Mouse (Mus musculus) hindbrain, embryonic 15.5 days (tissue): ENCODE measurements around the gene Slc4a3. TPM values are rescaled to one million over a fixed set of nuclear protein-coding genes. Genes with fewer than 3 reads are reported as not detected.

Experiments used
- ATAC-seq: fragments of 200-750 bp; cut with Nextera tagmentation; 2 replicates; pipeline ENCODE4 v1.8.0; 2017; ENCODE audit warnings: low read depth, moderate number of reproducible peaks, moderate TSS enrichment; ENCODE audit not compliant: low FRiP score
- H3K27ac ChIP-seq: fragments of 300-500 bp; sonication (generic); replicated peaks from 2 replicates; pipeline ENCODE4 v1.5.1; 2015; ENCODE audit warnings: mild to moderate bottlenecking, inconsistent platforms
- H3K27me3 ChIP-seq: fragments of 300-500 bp; sonication (generic); 2 replicates; pipeline ENCODE4 v1.6.1; 2015; ENCODE audit warnings: control low read depth, inconsistent platforms
- H3K36me3 ChIP-seq: fragments of 300-500 bp; sonication (generic); 2 replicates; pipeline ENCODE4 v1.6.1; 2015; ENCODE audit warnings: control low read depth, inconsistent platforms
- H3K4me1 ChIP-seq: fragments of 300-500 bp; sonication (generic); replicated peaks from 2 replicates; pipeline ENCODE4 v1.6.1; 2015; ENCODE audit warnings: control low read depth, inconsistent platforms
- H3K4me2 ChIP-seq: fragments of 300-500 bp; sonication (generic); 2 replicates; pipeline ENCODE4 v1.6.1; 2015; ENCODE audit warnings: moderate library complexity, mild to moderate bottlenecking, inconsistent platforms
- H3K4me3 ChIP-seq: fragments of 300-500 bp; sonication (generic); 2 replicates; pipeline ENCODE4 v1.5.1; 2015; ENCODE audit warnings: mild to moderate bottlenecking, inconsistent platforms
- H3K9ac ChIP-seq: fragments of 300-500 bp; sonication (generic); 2 replicates; pipeline ENCODE4 v1.6.1; 2015; ENCODE audit warnings: inconsistent platforms
- H3K9me3 ChIP-seq: fragments of 300-500 bp; sonication (generic); 2 replicates; pipeline ENCODE4 v1.6.1; 2016; ENCODE audit warnings: control low read depth, inconsistent platforms
- WGBS: fragments of 180-500 bp; shearing (Covaris S2); methylation state at CpG from one replicate; pipeline ENCODE4 v1.1.7; 2015; 5-methylcytosine and 5-hydroxymethylcytosine counted together
- polyA plus RNA-seq: library from polyadenylated mRNA; unstranded; fragments of >200 nt; fragmentation: Nextera tagmentation; extraction: Ambion mirVana; gene quantifications from 2 replicates; pipeline ENCODE4 v1.2.1, GENCODE M21; 2015

The Slc4a3 gene
- polyA plus RNA-seq, 1 experiment from 2014 or later: 77.2 TPM

DNA sequence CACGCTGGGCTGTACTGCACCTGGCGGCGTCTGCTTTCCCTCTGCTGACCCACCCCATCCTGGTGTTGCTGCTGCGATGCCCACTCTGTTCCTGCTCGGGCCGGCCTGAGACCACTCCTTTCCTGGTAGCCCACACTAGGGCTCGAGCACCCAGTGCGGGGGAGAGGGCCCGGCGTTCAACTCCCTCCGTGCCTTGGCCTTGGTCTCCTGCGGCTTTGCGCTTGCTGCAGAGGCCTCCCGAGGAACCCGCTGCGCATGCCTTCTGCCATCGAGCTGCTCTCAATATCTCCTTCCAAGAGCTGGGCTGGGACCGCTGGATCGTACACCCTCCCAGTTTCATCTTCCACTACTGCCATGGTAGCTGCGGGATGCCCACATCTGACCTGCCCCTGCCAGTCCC is 36.5 kb upstream of the Slc4a3 start:
- no peak for ATAC-seq
- H3K9me3 ChIP-seq: no peaks in the 10 kb centered on the region
- no peak overlapping the region for H3K4me3 ChIP-seq
- H3K4me1 ChIP-seq: peaks cover 23% of the 10 kb centered on the region
- 47% methylated on average over 20 of the region's 20 CpGs for WGBS
- H3K27me3 ChIP-seq: peaks cover 8% of the 10 kb centered on the region; the same call in 1 of the 2 replicates
- H3K36me3 ChIP-seq: no peaks in the 10 kb centered on the region
- no peak overlapping the region for H3K27ac ChIP-seq
- H3K9ac ChIP-seq: no peak overlapping the region
- no peak overlapping the region for H3K4me2 ChIP-seq

DNA sequence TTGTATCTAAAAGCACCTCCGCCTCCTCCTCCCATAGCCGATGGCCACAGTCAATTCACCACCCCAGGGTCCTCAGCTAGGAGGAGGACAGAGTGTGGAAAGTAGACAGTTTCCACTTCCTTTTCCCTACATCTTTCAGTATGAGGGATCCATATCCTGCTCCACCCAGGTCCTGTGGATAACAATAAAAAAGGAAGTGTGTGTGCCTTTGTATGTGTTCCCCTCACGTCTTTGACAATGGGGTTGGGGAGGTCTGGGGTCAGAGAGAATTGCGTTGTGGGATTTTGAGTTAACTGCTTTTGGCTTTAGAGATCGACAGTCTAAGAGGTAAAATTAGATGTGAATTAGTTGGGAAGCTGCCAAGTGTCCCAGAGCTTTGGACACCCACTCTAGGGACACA is 35.9 kb upstream of the Slc4a3 start:
- ATAC-seq: no peak
- Histone ChIP-seq H3K9ac (no peak overlapping the region), H3K9me3 (no peaks in the 10 kb centered on the region), H3K27me3 (peaks cover 8% of the 10 kb centered on the region; the same call in 1 of the 2 replicates), H3K27ac (no peak overlapping the region), H3K4me3 (no peak overlapping the region), H3K4me1 (peaks cover 17% of the 10 kb centered on the region), H3K36me3 (no peaks in the 10 kb centered on the region), H3K4me2 (no peak overlapping the region)
- 71% methylated on average over 5 of the region's 5 CpGs for WGBS

DNA sequence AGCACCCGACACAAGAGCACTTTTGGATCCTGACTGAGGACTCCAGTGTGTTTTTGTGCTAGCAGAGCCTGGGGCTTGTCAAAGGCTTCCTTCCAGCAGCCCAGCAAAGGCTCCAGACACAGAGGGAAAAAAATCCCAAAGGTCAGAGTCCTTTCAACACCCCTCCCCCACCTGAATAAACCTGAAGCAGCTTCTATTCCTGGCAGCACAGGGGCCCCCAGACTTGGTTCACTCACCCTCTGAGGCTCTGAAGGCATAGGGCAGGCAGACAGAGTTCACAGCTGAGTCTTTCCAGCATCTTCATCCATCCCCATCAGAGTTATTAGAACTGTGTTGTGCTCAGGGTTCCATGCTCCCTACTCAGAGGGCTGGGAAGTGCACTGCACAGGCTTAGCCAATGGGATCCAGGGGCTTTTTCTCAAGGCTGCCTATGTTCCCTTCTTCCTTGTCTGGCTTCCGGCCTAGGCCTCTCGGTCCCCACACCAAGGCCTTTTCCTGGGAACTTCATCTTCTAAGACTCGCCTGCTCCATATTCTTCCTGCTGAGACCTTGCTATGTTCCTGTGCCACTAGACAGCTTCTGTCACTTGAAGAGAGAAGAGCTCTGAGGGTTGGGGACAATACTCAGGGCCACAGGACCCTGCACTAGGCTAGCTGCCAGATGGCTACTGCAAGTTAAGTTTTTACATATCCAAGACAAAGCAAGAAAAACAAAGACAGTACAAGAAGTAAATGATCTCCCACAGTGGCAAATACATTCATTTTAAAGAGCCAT is 34.4 kb upstream of the Slc4a3 start:
- H3K36me3 ChIP-seq: no peaks in the 10 kb centered on the region
- ATAC-seq: no peak
- H3K27ac ChIP-seq: no peak overlapping the region
- no peak overlapping the region for H3K4me2 ChIP-seq
- H3K9ac ChIP-seq: no peak overlapping the region
- 65% methylated on average over 4 of the region's 4 CpGs for WGBS
- H3K27me3 ChIP-seq: peaks cover 8% of the 10 kb centered on the region; the same call in 1 of the 2 replicates
- no peak overlapping the region for H3K4me3 ChIP-seq
- no peaks in the 10 kb centered on the region for H3K9me3 ChIP-seq
- peaks cover 11% of the 10 kb centered on the region for H3K4me1 ChIP-seq

DNA sequence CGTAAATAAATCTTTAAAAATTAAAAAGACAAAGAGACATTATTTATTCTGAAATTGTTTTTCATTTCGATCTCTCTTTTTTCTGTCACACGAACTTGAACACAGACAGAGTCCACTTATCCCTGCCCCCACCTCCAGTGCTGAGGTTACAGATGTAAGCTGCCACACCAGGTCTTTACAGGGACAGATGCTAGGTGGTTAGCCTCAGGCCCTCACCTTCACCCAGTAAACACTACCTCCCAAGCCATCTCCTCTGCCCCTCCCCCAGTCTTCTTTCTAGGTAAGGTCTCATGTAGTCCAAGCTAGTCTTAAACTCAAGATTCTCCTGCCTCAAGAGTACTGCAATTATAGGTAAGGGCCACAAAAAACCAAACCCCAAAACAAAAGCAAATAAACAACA is 33.5 kb upstream of the Slc4a3 start:
- Histone ChIP-seq H3K9ac (no peak overlapping the region), H3K27me3 (0 out of 2 replicates have a peak, but pooled peaks cover 3% of the 10 kb centered on the region), H3K36me3 (no peaks in the 10 kb centered on the region), H3K4me2 (no peak overlapping the region), H3K4me3 (no peak overlapping the region), H3K9me3 (no peaks in the 10 kb centered on the region), H3K4me1 (peaks cover 2% of the 10 kb centered on the region), H3K27ac (no peak overlapping the region)
- WGBS: 85% methylated on average over 3 of the region's 3 CpGs
- ATAC-seq: no peak

DNA sequence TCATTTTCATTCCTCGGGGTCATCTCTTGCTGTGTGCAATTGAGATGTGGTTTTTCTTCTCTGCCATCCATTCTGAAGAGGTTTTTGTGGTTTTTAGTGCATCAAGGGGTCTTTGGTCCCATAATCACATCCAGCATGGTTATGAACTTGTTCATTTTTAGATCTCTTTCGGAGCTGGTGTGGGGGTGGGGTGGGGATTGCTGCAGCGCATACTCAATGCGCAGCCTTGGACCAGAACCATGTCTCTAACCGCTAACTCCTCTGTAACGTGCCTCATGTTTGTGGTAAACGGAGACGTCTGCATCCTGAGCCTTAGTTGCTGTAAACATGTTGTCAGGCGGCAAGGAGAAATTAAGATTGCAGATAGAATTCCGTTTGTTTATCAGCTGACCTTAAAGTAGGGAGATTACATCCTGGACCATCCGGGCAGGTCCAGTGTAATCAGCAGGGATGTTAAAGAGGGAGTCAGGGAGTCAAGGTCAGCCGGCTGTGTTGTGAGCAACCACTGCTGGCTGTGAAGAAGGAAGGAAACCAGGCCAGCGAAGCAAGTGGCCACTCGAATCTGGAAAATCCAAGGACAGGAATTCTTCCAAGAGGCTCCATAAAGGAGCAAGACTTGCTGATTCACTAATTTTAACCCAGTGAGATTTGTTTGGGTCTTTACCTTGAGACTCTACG is 29.2 kb upstream of the Slc4a3 start:
- peaks cover 4% of the 10 kb centered on the region for H3K4me1 ChIP-seq
- WGBS: 82% methylated on average over 15 of the region's 15 CpGs
- no peak overlapping the region for H3K4me3 ChIP-seq
- H3K9me3 ChIP-seq: no peaks in the 10 kb centered on the region
- no peak overlapping the region for H3K9ac ChIP-seq
- no peak for ATAC-seq
- H3K27ac ChIP-seq: no peak overlapping the region
- H3K27me3 ChIP-seq: no peaks in the 10 kb centered on the region
- no peak overlapping the region for H3K4me2 ChIP-seq
- no peaks in the 10 kb centered on the region for H3K36me3 ChIP-seq

DNA sequence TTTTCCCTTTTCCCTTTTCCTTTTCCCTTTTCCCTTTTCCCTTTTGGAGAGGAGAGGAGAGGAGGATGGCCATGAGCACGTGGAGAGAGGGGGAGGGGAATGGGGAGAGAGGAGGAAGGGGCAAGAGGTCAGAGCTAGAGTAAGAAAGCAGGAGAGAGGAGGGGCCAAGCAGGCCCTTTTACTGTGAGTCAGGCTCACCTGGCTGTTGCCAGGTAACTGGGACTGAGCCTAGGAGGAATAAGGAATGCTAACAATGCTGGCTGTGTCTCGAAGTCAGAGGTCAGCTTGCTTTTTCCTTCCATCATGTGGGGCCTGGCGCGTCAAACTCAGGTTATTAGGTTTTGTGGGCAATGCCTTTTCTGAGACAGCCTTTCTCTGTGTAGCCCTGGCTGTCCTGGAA is 28.1 kb upstream of the Slc4a3 start:
- Histone ChIP-seq H3K27ac (no peak overlapping the region), H3K4me1 (peaks cover 15% of the 10 kb centered on the region), H3K36me3 (no peaks in the 10 kb centered on the region), H3K4me3 (no peak overlapping the region), H3K27me3 (no peaks in the 10 kb centered on the region), H3K9me3 (no peaks in the 10 kb centered on the region), H3K9ac (no peak overlapping the region), H3K4me2 (no peak overlapping the region)
- no peak for ATAC-seq
- WGBS: 73% methylated on average over 3 of the region's 4 CpGs

DNA sequence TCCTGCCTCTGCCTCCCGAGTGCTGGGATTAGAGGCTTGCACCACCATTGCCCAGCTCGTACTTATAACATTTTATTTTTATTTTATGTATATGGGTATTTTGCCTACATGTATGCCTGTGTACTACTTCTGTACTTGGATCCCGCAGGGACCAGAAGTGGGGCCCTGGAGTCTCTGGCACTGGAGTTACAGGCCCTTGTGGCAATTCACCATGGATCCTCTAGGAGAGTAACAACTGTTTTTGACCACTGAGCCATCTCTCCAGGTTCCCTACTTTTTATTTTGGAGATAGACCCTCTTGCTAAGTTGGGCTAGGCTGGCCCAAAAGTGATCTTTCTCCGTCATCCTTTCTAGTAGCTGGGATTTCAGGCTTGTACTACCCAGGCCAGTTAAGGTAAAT is 27.6 kb upstream of the Slc4a3 start:
- ATAC-seq: no peak
- Histone ChIP-seq H3K36me3 (no peaks in the 10 kb centered on the region), H3K9ac (no peak overlapping the region), H3K4me1 (peaks cover 15% of the 10 kb centered on the region), H3K4me2 (no peak overlapping the region), H3K9me3 (no peaks in the 10 kb centered on the region), H3K27ac (no peak overlapping the region), H3K27me3 (no peaks in the 10 kb centered on the region), H3K4me3 (no peak overlapping the region)
- 94% methylated on average over 4 of the region's 4 CpGs for WGBS

DNA sequence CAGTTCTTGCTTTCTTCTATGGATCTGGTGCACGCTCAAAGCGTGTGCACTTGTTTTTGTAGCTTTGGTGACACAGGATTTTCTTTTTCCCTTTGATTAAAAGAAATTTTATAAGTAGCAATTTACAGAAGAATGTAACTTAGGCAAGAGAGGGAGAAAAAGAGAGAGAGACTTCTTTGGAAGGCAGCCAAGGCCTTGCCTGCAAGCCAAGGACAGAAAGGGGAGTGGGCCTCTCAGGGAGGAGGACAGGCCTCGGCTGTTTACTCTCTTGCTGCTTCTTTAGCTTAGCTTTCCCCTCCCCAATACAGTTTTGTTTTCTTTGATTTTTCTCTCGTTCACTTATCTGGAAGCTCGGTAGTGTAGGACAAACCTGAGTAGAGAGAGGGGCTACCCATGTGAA is 26.5 kb upstream of the Slc4a3 start:
- WGBS: 70% methylated on average over 5 of the region's 5 CpGs

DNA sequence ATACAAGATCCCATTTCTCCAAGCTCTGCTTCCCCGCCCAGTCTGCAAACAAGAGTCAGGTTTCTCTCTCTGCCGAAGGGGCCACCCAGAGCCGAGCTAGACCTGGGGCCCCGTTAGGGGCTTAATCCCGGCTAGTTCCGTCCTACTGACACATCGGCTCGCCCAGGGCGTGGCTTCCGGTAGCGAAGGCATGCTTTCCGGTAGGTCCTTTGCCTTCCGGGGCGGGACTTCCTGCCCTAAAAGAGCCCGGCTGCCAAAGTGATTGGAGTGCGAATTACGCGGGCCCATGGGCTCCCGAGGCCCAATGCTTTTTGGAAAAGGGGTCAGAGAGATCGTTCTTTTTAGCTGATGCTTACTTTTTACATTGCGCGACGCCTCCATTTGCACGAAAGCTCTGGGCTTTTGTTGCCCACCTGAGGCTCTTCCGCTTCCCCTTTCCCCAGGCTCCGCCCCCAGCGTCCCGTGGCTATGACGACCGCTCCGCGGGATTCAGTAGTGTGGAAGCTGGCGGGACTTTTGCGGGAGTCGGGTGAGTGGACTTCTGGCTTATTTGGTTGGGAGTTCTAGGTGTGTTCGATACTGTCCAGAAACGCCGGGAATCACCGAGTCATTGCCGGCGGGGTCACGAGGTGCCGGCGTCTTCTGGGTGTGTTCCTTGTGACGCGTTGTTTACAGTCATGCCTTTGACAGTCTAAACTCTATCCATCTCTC is 24.6 kb upstream of the Slc4a3 start, which contains the start of gene Stk11ip:
Stk11ip (plus strand) TSS at position 209 of the 711 bp plus-strand sequence.
- Histone ChIP-seq H3K9me3 (no peaks in the 10 kb centered on the region), H3K27ac (peak within 1 kb of the TSS; percentile 84), H3K27me3 (no peaks in the 10 kb centered on the region), H3K4me2 (peak within 1 kb of the TSS; percentile 78), H3K4me1 (peaks cover 15% of the 10 kb centered on the region), H3K36me3 (peaks cover 5% of the 10 kb centered on the region; the same call in 1 of the 2 replicates), H3K4me3 (peak within 1 kb of the TSS; percentile 84), H3K9ac (peak within 1 kb of the TSS; percentile 53)
- peak; percentile 97 for ATAC-seq
- under 1% methylated on average over 46 of the region's 46 CpGs for WGBS

More for the DNA sequence above, 26.5 kb upstream of the Slc4a3 start:
- no peak overlapping the region for H3K4me2 ChIP-seq
- no peak overlapping the region for H3K4me3 ChIP-seq
- H3K27ac ChIP-seq: no peak overlapping the region
- H3K4me1 ChIP-seq: peaks cover 15% of the 10 kb centered on the region
- H3K36me3 ChIP-seq: no peaks in the 10 kb centered on the region
- H3K9me3 ChIP-seq: no peaks in the 10 kb centered on the region
- H3K27me3 ChIP-seq: no peaks in the 10 kb centered on the region
- H3K9ac ChIP-seq: no peak overlapping the region
- no peak for ATAC-seq

DNA sequence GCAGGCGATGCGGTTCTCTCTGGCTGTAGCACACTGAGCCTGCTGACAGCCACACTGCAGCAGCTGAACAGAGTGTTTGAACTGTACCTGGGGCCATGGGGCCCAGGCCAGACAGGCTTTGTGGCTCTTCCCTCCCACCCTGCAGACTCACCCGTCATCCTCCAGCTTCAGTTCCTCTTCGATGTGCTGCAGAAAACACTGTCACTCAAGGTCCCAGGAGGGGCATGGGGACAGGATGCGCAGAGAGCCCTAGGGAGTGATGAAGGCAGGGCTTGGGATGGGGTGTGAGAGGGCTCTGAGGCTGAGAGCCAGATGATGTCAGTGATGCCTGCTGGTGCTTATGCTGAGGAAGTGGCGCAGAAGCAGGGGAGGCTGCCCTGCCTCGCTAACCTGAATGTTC is 21.4 kb upstream of the Slc4a3 start:
- no peak for ATAC-seq
- H3K4me3 ChIP-seq: no peak overlapping the region
- no peaks in the 10 kb centered on the region for H3K27me3 ChIP-seq
- no peaks in the 10 kb centered on the region for H3K9me3 ChIP-seq
- peaks cover 32% of the 10 kb centered on the region for H3K36me3 ChIP-seq
- H3K27ac ChIP-seq: no peak overlapping the region
- peaks cover 15% of the 10 kb centered on the region for H3K4me1 ChIP-seq
- WGBS: 92% methylated on average over 7 of the region's 7 CpGs
- no peak overlapping the region for H3K4me2 ChIP-seq
- H3K9ac ChIP-seq: no peak overlapping the region

DNA sequence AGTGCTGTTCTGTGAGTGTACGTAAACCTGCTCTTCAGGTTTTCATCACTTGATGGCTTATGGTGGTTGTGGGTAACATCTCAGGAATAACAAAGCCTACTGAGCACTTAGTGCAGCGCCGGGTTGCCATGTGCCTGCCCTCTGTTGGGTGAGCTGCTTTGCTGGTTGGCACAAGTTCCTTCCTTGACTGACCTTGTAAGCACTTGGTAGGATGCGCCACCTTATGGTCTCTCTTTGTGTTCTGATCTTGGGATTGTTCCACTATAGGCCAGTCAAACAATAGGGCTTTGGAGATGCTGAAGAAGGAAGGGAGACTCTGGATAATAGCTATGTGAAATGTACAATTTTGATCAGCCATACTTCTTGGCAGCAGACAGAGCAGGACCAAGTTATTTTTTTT is 15.5 kb upstream of the Slc4a3 start:
- Histone ChIP-seq H3K27ac (no peak overlapping the region), H3K4me2 (no peak overlapping the region), H3K4me1 (no peaks in the 10 kb centered on the region), H3K27me3 (no peaks in the 10 kb centered on the region), H3K36me3 (peaks cover 59% of the 10 kb centered on the region), H3K9me3 (no peaks in the 10 kb centered on the region), H3K9ac (no peak overlapping the region), H3K4me3 (no peak overlapping the region)
- WGBS: 78% methylated on average over 4 of the region's 4 CpGs
- no peak for ATAC-seq
